Mouse (Mus musculus) heart, postnatal 0 days (tissue): ENCODE data around the gene Ezh1. TPM values are rescaled to one million over a fixed set of nuclear protein-coding genes. Genes with fewer than 3 reads are reported as not detected.
A peak's percentile ranks its signal among the peaks of the same experiment; 100 is the strongest.

Experiments
- ATAC-seq: fragments of 200-750 bp; cut with Nextera tagmentation; 2 replicates; pipeline ENCODE4 v1.8.0; 2017; ENCODE audit warnings: low read depth, moderate number of reproducible peaks, moderate library complexity; ENCODE audit not compliant: insufficient read depth
- DNase-seq: peaks from one replicate; pipeline ENCODE4 v3.0.0-alpha.2; 2016; ENCODE audit warnings: low spot score
- H3K27ac ChIP-seq: fragments of 300-500 bp; sonication (generic); 2 replicates; pipeline ENCODE4 v1.5.1; 2014; ENCODE audit warnings: low read depth, mild to moderate bottlenecking
- H3K27me3 ChIP-seq: fragments of 300-500 bp; sonication (generic); 2 replicates; pipeline ENCODE4 v1.6.1; 2014; ENCODE audit warnings: low read length, mixed read lengths; ENCODE audit not compliant: control insufficient read depth, insufficient read depth
- H3K36me3 ChIP-seq: fragments of 300-500 bp; sonication (generic); replicated peaks from 2 replicates; pipeline ENCODE4 v1.6.1; 2014; ENCODE audit warnings: low read length, mixed read lengths; ENCODE audit not compliant: control insufficient read depth, insufficient read depth
- H3K4me1 ChIP-seq: fragments of 300-500 bp; sonication (generic); 2 replicates; pipeline ENCODE4 v1.6.1; 2014; ENCODE audit warnings: antibody characterized with exemption; ENCODE audit not compliant: control insufficient read depth, insufficient read depth
- H3K4me2 ChIP-seq: fragments of 300-500 bp; sonication (generic); 2 replicates; pipeline ENCODE4 v1.6.1; 2014; ENCODE audit warnings: low read depth, mild to moderate bottlenecking, low read length, moderate library complexity
- H3K4me3 ChIP-seq: fragments of 300-500 bp; sonication (generic); 2 replicates; pipeline ENCODE4 v1.5.1; 2014; ENCODE audit warnings: low read depth, low read length
- H3K9ac ChIP-seq: fragments of 300-500 bp; sonication (generic); replicated peaks from 2 replicates; pipeline ENCODE4 v1.6.1; 2014; ENCODE audit warnings: low read depth, low read length, mixed read lengths
- H3K9me3 ChIP-seq: fragments of 300-500 bp; sonication (generic); replicated peaks from 2 replicates; pipeline ENCODE4 v1.6.1; 2016; ENCODE audit warnings: low read length; ENCODE audit not compliant: control insufficient read depth
- CTCF ChIP-seq: IDR thresholded peaks from 2 replicates; pipeline ENCODE4 v1.5.1; 2016; ENCODE audit warnings: antibody characterized with exemption, control low read depth, low read depth
- EP300 ChIP-seq: IDR thresholded peaks from 2 replicates; pipeline ENCODE4 v1.6.1; 2016; ENCODE audit warnings: antibody characterized with exemption, low read depth
- WGBS: fragments of 180-500 bp; shearing (Covaris S2); extraction: QIAGEN DNeasy Blood & Tissue Kit; methylation state at CpG from one replicate; pipeline ENCODE4 v1.1.7; 2014; 5-methylcytosine and 5-hydroxymethylcytosine counted together
- polyA plus RNA-seq: library from polyadenylated mRNA; unstranded; fragments of >200 nt; fragmentation: Nextera tagmentation; extraction: Ambion mirVana; gene quantifications from 2 replicates; pipeline ENCODE4 v1.2.1, GENCODE M21; 2015
- total RNA-seq: library from RNA; depleted of rRNA; stranded (reverse); fragments of >200 nt; gene quantifications from 2 replicates; pipeline ENCODE4 v1.2.3, GENCODE M21; 2014; ENCODE audit warnings: low replicate concordance

Ezh1 gene
- total and polyA plus RNA-seq, 2 experiments from 2014 or later: 12.0 to 12.1 TPM

GRCm38 (mm10) chr11:101252941-101253340, 26.7 kb upstream of the Ezh1 start:
- no peak for TF ChIP-seq EP300
- TF ChIP-seq CTCF: no peak
- peaks cover 21% of the 10 kb centered on the region for H3K4me1 ChIP-seq

GRCm38 (mm10) chr11:101251031-101251430, 24.8 kb upstream of the Ezh1 start:
- Histone ChIP-seq H3K4me1 (peaks cover 20% of the 10 kb centered on the region), H3K4me3 (no peak overlapping the region), H3K4me2 (no peak overlapping the region), H3K27ac (no peak overlapping the region), H3K9me3 (no peaks in the 10 kb centered on the region), H3K27me3 (peaks cover 14% of the 10 kb centered on the region), H3K36me3 (no peaks in the 10 kb centered on the region), H3K9ac (no peak overlapping the region)
- DNase-seq (no peak), ATAC-seq (no peak)
- WGBS: 66% methylated on average over 2 of the region's 2 CpGs
- TF ChIP-seq CTCF (no peak), EP300 (no peak)

More at GRCm38 (mm10) chr11:101252941-101253340, 26.7 kb upstream of the Ezh1 start:
- Histone ChIP-seq H3K4me2 (peak overlapping the region; percentile 96), H3K27ac (peak overlapping the region; percentile 95), H3K36me3 (0 out of 2 replicates have a peak, but pooled peaks cover 13% of the 10 kb centered on the region), H3K9ac (peak overlapping the region; percentile 84), H3K27me3 (no peaks in the 10 kb centered on the region), H3K4me3 (peak overlapping the region; percentile 99), H3K9me3 (no peaks in the 10 kb centered on the region)
- no peak for ATAC-seq
- DNase-seq: peak; percentile 46
- 7% methylated on average over 7 of the region's 7 CpGs for WGBS

GRCm38 (mm10) chr11:101248258-101248994, 22.2 kb upstream of the Ezh1 start:
- ATAC-seq (peak; percentile 48), DNase-seq (peak; percentile 72)
- WGBS: 26% methylated on average over 14 of the region's 14 CpGs
- peak; percentile 71 for TF ChIP-seq CTCF
- peak; percentile 95 for TF ChIP-seq EP300
- Histone ChIP-seq H3K4me2 (peak overlapping the region; percentile 79), H3K4me1 (peaks cover 15% of the 10 kb centered on the region; the same call in 1 of the 2 replicates), H3K36me3 (no peaks in the 10 kb centered on the region), H3K27ac (peak overlapping the region; percentile 88), H3K27me3 (peaks cover 23% of the 10 kb centered on the region), H3K9me3 (no peaks in the 10 kb centered on the region), H3K4me3 (peak overlapping the region; percentile 62), H3K9ac (no peak overlapping the region)

- H3K27me3 ChIP-seq: peaks cover 23% of the 10 kb centered on the region
- ATAC-seq (no peak), DNase-seq (no peak)
- H3K4me1 ChIP-seq: peaks cover 11% of the 10 kb centered on the region; the same call in 1 of the 2 replicates
- H3K9me3 ChIP-seq: no peaks in the 10 kb centered on the region
- peak overlapping the region; percentile 70 for H3K9ac ChIP-seq
- peak overlapping the region; percentile 79 for H3K4me2 ChIP-seq
- peak overlapping the region; percentile 88 for H3K27ac ChIP-seq
- WGBS: 70% methylated on average over 6 of the region's 6 CpGs
- H3K4me3 ChIP-seq: peak overlapping the region; percentile 62
- no peaks in the 10 kb centered on the region for H3K36me3 ChIP-seq
- no peak for TF ChIP-seq CTCF
- TF ChIP-seq EP300: no peak
Measured at GRCm38 (mm10) chr11:101247521-101248030, 21.3 kb upstream of the Ezh1 start.

DNA sequence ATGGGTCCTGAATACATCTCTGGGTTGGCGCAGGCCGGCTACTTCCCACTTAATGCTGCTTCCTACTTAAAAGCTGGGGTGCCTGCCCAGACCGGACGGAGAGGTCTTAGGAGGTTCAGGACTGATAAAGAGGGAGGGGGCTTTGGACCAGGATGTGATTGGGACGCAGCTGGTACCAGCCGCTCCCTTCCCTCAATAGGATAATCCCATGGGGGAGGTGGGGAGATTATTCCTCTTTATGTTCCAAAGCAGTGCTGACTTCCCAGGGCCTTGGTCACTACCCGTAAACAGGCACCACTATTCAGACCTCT, 20.4 kb upstream of the Ezh1 start:
- Histone ChIP-seq H3K4me2 (peak overlapping the region; percentile 79), H3K27ac (peak overlapping the region; percentile 88), H3K4me3 (peak overlapping the region; percentile 62), H3K4me1 (0 out of 2 replicates have a peak, but pooled peaks cover 8% of the 10 kb centered on the region), H3K27me3 (peaks cover 23% of the 10 kb centered on the region), H3K36me3 (no peaks in the 10 kb centered on the region), H3K9ac (peak overlapping the region; percentile 70), H3K9me3 (no peaks in the 10 kb centered on the region)
- ATAC-seq (peak; percentile 45), DNase-seq (no peak)
- WGBS: 13% methylated on average over 7 of the region's 7 CpGs
- TF ChIP-seq EP300 (no peak), CTCF (no peak)
